Comparison of ENCODE assay signal across 8 mouse cellular contexts in the genomic region with DNA sequence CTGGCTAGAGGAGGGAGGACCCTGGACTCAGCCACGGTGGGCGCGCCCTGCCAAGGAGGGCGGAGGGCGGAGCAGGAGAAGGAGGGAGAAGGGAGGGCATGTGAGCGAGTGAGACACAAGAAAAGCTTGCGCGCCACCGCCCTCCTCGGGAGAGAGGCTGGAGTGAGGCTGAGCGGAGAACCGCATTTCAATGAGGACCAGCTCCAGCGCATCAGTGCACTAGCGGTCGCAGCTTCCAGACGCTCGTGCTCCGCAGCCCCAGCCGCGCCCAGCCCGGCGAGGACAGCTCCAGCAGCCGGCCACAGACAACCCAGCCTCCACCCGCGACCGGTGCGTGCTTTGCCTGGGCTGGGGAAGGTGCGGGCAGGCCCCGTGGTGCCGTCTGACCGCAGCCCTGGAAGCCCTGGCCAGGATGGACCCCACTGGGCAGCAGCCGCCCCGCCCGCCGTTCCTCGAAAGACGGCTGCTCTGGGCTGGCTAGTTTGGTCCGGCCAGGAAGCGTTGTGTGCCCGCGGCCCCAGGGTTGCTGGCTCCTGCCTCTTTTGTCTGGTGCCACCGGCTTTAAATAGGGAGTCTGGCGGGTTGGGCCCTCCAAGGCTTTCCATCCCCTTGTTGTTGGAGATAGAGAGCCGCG. TPM values are rescaled to one million over a fixed set of nuclear protein-coding genes. Genes with fewer than 3 reads are reported as not detected.
DNase-seq lines count a peak whose midpoint lies in the region; ATAC-seq and TF ChIP-seq lines count a peak whose summit lies in the region.

No protein-coding gene starts in this region.

- under 1% methylated on average over 40 of the region's 45 CpGs for WGBS in embryonic facial prominence, embryonic 11.5 days
- WGBS in intestine, postnatal 0 days = under 1% methylated on average over 45 of the region's 45 CpGs
- under 1% methylated on average over 45 of the region's 45 CpGs for WGBS in midbrain, embryonic 14.5 days
- under 1% methylated on average over 39 of the region's 45 CpGs for WGBS in stomach, postnatal 0 days

- no peak for TF ChIP-seq EP300 in stomach, postnatal 0 days (optimal IDR thresholded peaks at IDR 0.05)

- H3K27ac ChIP-seq in embryonic facial prominence, embryonic 11.5 days (replicated peaks; ENCODE audit: low read depth, low read length) = peak overlapping the region; percentile 66; the same call in 1 of the 2 replicates
- no peak overlapping the region for H3K27ac ChIP-seq in intestine, postnatal 0 days (ENCODE audit: low read depth, low read length)
- peak overlapping the region; percentile 99 for H3K27ac ChIP-seq in midbrain, embryonic 14.5 days (replicated peaks; ENCODE audit: low read depth, low read length)
- H3K27ac ChIP-seq in stomach, postnatal 0 days (replicated peaks) = 0 out of 2 replicates have a peak overlapping the region, but pooled peaks have one; percentile 18

- intact Hi-C loops in left cerebral cortex, postnatal 4 days (cut with DNase I) = loop anchor here (5.0 to 10.0 kb wide), 2 partner anchors 88 to 110 kb away; no protein-coding TSS in a partner anchor

- DNase-seq in adrenal gland, postnatal 25 days = peak; percentile 37
- DNase-seq in embryonic facial prominence, embryonic 11.5 days (ENCODE audit: low spot score) = peak; percentile 93
- DNase-seq in left cerebral cortex, postnatal 4 days = peak; percentile 95
- DNase-seq in midbrain, embryonic 14.5 days = peak; percentile 96
- DNase-seq in stomach, postnatal 0 days (ENCODE audit: low spot score) = peak; percentile 56
- DNase-seq in spleen, adult 18-20 months = no peak

- ATAC-seq in embryonic facial prominence, embryonic 11.5 days (replicated peaks; ENCODE audit: insufficient number of reproducible peaks, low FRiP score, low TSS enrichment, low read depth) = peak; percentile 96
- ATAC-seq in granulocyte monocyte progenitor cell, adult 5-6 weeks (replicated peaks; ENCODE audit: poor library complexity, severe bottlenecking) = peak; percentile 27; the same call in 1 of the 2 replicates
- peak; percentile 38 for ATAC-seq in intestine, postnatal 0 days
- peak; percentile 96 for ATAC-seq in midbrain, embryonic 14.5 days (ENCODE audit: low FRiP score, low TSS enrichment)
- peak; percentile 88 for ATAC-seq in stomach, postnatal 0 days (ENCODE audit: low FRiP score, low TSS enrichment)

- H3K27me3 ChIP-seq in embryonic facial prominence, embryonic 11.5 days (ENCODE audit: control insufficient read depth, insufficient read depth, low read length) = no peaks in the 10 kb centered on the region
- H3K27me3 ChIP-seq in intestine, postnatal 0 days (replicated peaks; ENCODE audit: control insufficient read depth, insufficient read depth, low read length) = peaks cover 15% of the 10 kb centered on the region
- H3K27me3 ChIP-seq in midbrain, embryonic 14.5 days (ENCODE audit: control insufficient read depth, insufficient read depth, low read length) = no peaks in the 10 kb centered on the region
- H3K27me3 ChIP-seq in stomach, postnatal 0 days (ENCODE audit: control insufficient read depth, insufficient read depth, low read length) = no peaks in the 10 kb centered on the region

- no peaks in the 10 kb centered on the region for H3K9me3 ChIP-seq in embryonic facial prominence, embryonic 11.5 days (replicated peaks; ENCODE audit: control insufficient read depth, low read length)
- H3K9me3 ChIP-seq in intestine, postnatal 0 days (ENCODE audit: control insufficient read depth) = no peaks in the 10 kb centered on the region
- no peaks in the 10 kb centered on the region for H3K9me3 ChIP-seq in midbrain, embryonic 14.5 days (ENCODE audit: control insufficient read depth, low read length)
- H3K9me3 ChIP-seq in stomach, postnatal 0 days (ENCODE audit: control insufficient read depth, low read length) = no peaks in the 10 kb centered on the region

- peak; percentile 60 for TF ChIP-seq CTCF in intestine, postnatal 0 days (IDR thresholded peaks at IDR 0.05; ENCODE audit: low read depth)
- TF ChIP-seq CTCF in stomach, postnatal 0 days (IDR thresholded peaks at IDR 0.05; ENCODE audit: low read depth) = peak; percentile 62

- peak overlapping the region; percentile 76 for H3K9ac ChIP-seq in embryonic facial prominence, embryonic 11.5 days (replicated peaks; ENCODE audit: low read length)
- no peak overlapping the region for H3K9ac ChIP-seq in intestine, postnatal 0 days (ENCODE audit: low read depth, low read length)
- H3K9ac ChIP-seq in midbrain, embryonic 14.5 days (replicated peaks; ENCODE audit: low read length) = peak overlapping the region; percentile 99
- H3K9ac ChIP-seq in stomach, postnatal 0 days (ENCODE audit: low read length) = peak overlapping the region; percentile 55; the same call in 1 of the 2 replicates

- no peaks in the 10 kb centered on the region for H3K36me3 ChIP-seq in embryonic facial prominence, embryonic 11.5 days (replicated peaks; ENCODE audit: control insufficient read depth, insufficient read depth, low read depth, low read length)
- no peaks in the 10 kb centered on the region for H3K36me3 ChIP-seq in intestine, postnatal 0 days (ENCODE audit: control insufficient read depth, insufficient read depth)
- H3K36me3 ChIP-seq in midbrain, embryonic 14.5 days (ENCODE audit: control insufficient read depth, insufficient read depth, low read length) = peaks cover 7% of the 10 kb centered on the region
- H3K36me3 ChIP-seq in stomach, postnatal 0 days (ENCODE audit: control insufficient read depth, insufficient read depth, low read length) = no peaks in the 10 kb centered on the region

- peak overlapping the region; percentile 95 for H3K4me2 ChIP-seq in embryonic facial prominence, embryonic 11.5 days (ENCODE audit: low read depth, low read length)
- H3K4me2 ChIP-seq in intestine, postnatal 0 days (replicated peaks; ENCODE audit: low read depth) = peak overlapping the region; percentile 64
- peak overlapping the region; percentile 71 for H3K4me2 ChIP-seq in midbrain, embryonic 14.5 days (ENCODE audit: low read length)
- peak overlapping the region; percentile 72 for H3K4me2 ChIP-seq in stomach, postnatal 0 days (replicated peaks; ENCODE audit: low read depth)

- no peaks in the 10 kb centered on the region for H3K4me1 ChIP-seq in embryonic facial prominence, embryonic 11.5 days (ENCODE audit: control insufficient read depth, insufficient read depth, low read length)
- H3K4me1 ChIP-seq in intestine, postnatal 0 days (replicated peaks; ENCODE audit: control insufficient read depth, insufficient read depth, low read length) = no peaks in the 10 kb centered on the region
- peaks cover 23% of the 10 kb centered on the region for H3K4me1 ChIP-seq in midbrain, embryonic 14.5 days (ENCODE audit: control insufficient read depth, insufficient read depth, low read length)
- H3K4me1 ChIP-seq in stomach, postnatal 0 days (replicated peaks; ENCODE audit: control insufficient read depth, insufficient read depth) = no peaks in the 10 kb centered on the region

- H3K4me3 ChIP-seq in embryonic facial prominence, embryonic 11.5 days (ENCODE audit: low read depth, low read length) = peak overlapping the region; percentile 67
- peak overlapping the region; percentile 34 for H3K4me3 ChIP-seq in intestine, postnatal 0 days (ENCODE audit: low read depth, low read length)
- peak overlapping the region; percentile 84 for H3K4me3 ChIP-seq in midbrain, embryonic 14.5 days (replicated peaks; ENCODE audit: low read depth, low read length)
- H3K4me3 ChIP-seq in stomach, postnatal 0 days (ENCODE audit: low read depth, low read length) = peak overlapping the region; percentile 45

RNA-seq across cellular contexts. Expression of a gene that starts 0.4 kb away (rescaled TPM):
- 2.3 and 2.4 TPM in 2 replicates for total RNA-seq in adrenal gland, postnatal 25 days (2021)
- 32.9 and 37.8 TPM in 2 replicates for polyA plus RNA-seq in embryonic facial prominence, embryonic 11.5 days (2014; fragmentation: Nextera tagmentation; extraction: Ambion mirVana)
- total RNA-seq in granulocyte monocyte progenitor cell, adult 5-6 weeks (2014; fragmentation: Nextera tagmentation) = not detected in 2 replicates
- total RNA-seq in granulocyte monocyte progenitor cell, adult 5-6 weeks (2017) = not detected in 2 replicates
- 3.1 and 5.0 TPM in 2 replicates for polyA plus RNA-seq in intestine, postnatal 0 days (2015; fragmentation: Nextera tagmentation; extraction: Ambion mirVana)
- total RNA-seq in left cerebral cortex, postnatal 4 days (2021) = 100 to 1,000 TPM; 794 to 803 TPM
- polyA plus RNA-seq in midbrain, embryonic 14.5 days (2014; fragmentation: Nextera tagmentation; extraction: Ambion mirVana) = 278 and 323 TPM in 2 replicates
- polyA plus RNA-seq in stomach, postnatal 0 days (2015; fragmentation: Nextera tagmentation; extraction: Ambion mirVana) = 4.4 and 4.6 TPM in 2 replicates

Comparison
In these comparisons a context has a peak if more than half of its experiments do, and no peak if none do; other contexts are left out.
1. DNase-seq: peak in adrenal gland, postnatal 25 days (single experiment), embryonic facial prominence, embryonic 11.5 days (single experiment), left cerebral cortex, postnatal 4 days (single experiment), midbrain, embryonic 14.5 days (single experiment) and stomach, postnatal 0 days (single experiment); none in spleen, adult 18-20 months (0 of 2).
2. ATAC-seq: peak in every context shown above with its lines; median percentile 96 in embryonic facial prominence, embryonic 11.5 days; 96 in midbrain, embryonic 14.5 days; 88 in stomach, postnatal 0 days; 38 in intestine, postnatal 0 days; 27 in granulocyte monocyte progenitor cell, adult 5-6 weeks.
3. H3K4me3 ChIP-seq: peak in every context shown above with its lines; median percentile 84 in midbrain, embryonic 14.5 days; 67 in embryonic facial prominence, embryonic 11.5 days; 45 in stomach, postnatal 0 days; 34 in intestine, postnatal 0 days.
4. Peak in every context shown above with its lines, with median percentiles within 50 percentile points of each other: H3K4me2 ChIP-seq.